Mouse (Mus musculus): ENCODE results near the gene Arhgap45.

GRCm38 (mm10) chr10:80039559-80039979 lies 23.1 kb downstream of the Arhgap45 start, which contains the start of gene Polr2e:
- TF ChIP-seq CTCF (IDR thresholded peaks at IDR 0.05; ENCODE audit: low read depth, low read length) (no peak), POLR2A (IDR thresholded peaks at IDR 0.05; ENCODE audit: borderline replicate concordance, low read depth, low read length) (no peak)

Data from bone marrow macrophage, adult 2 months (primary cell).